Mouse (Mus musculus) cerebellum, adult 2 months (tissue): ENCODE measurements around the gene Mmp7.

Experiments
- CTCF ChIP-seq: fragments of 200-500 bp; IDR thresholded peaks from 2 replicates; pipeline ENCODE4 v1.5.1; 2011; ENCODE audit warnings: low read depth, mild to moderate bottlenecking, control low read depth, low read length, moderate library complexity, borderline replicate concordance; ENCODE audit not compliant: insufficient read depth
- POLR2A ChIP-seq: fragments of 200-500 bp; IDR thresholded peaks from 2 replicates; pipeline ENCODE4 v1.6.1; 2011; ENCODE audit warnings: low read length, control low read depth, borderline replicate concordance; ENCODE audit not compliant: insufficient read depth

DNA sequence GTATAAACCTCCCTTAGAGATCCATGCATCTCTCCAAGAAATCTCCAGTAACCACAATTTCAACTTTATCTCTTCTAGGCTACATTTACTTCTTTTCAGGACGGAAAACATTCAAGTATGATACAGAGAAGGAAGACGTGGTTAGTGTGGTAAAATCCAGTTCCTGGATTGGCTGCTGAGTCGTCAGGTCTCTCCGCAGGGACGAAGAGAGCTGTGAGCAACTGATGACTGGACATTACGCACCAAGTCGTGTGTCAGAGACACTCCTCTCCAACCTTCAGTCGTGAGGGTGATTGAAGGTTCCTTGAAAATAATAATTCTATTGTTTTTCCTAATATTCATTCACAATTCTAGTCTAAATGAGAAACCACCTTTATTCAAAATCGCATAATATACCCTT lies 18.9 kb upstream of the Mmp7 start:
- TF ChIP-seq POLR2A = no peak
- no peak for TF ChIP-seq CTCF
